Mouse (Mus musculus): ENCODE data around the gene Slc39a2.

- no peak for TF ChIP-seq CTCF (IDR thresholded peaks at IDR 0.05; ENCODE audit: extremely low read depth, insufficient read length, insufficient replicate concordance, low read depth, low read length)
- TF ChIP-seq POLR2A (IDR thresholded peaks at IDR 0.05; ENCODE audit: low read depth, low read length), result no peak
These were observed 20.9 kb upstream of the Slc39a2 start for GRCm38 (mm10) chr14:51871741-51872140.
